Mouse (Mus musculus) small intestine, adult 2 months (tissue): Measurements from ENCODE around the gene Ldhc. TPM values are rescaled to one million over a fixed set of nuclear protein-coding genes. Genes with fewer than 3 reads are reported as not detected.

Experiments used
- H3K27ac ChIP-seq: fragments of 200-500 bp; 2 replicates; pipeline ENCODE4 v1.5.1; 2012; ENCODE audit warnings: low read depth, low read length, control low read depth, inconsistent platforms; ENCODE audit not compliant: insufficient read depth
- H3K27me3 ChIP-seq: fragments of 200-500 bp; 2 replicates; pipeline ENCODE4 v1.6.1; 2012; ENCODE audit warnings: mild to moderate bottlenecking, moderate library complexity, low read length, inconsistent platforms; ENCODE audit not compliant: control insufficient read depth, insufficient read depth
- H3K36me3 ChIP-seq: fragments of 200-500 bp; 2 replicates; pipeline ENCODE4 v1.6.1; 2012; ENCODE audit warnings: mild to moderate bottlenecking, low read length, control low read depth, inconsistent platforms; ENCODE audit not compliant: control insufficient read depth, insufficient read depth
- H3K4me1 ChIP-seq: fragments of 200-500 bp; 2 replicates; pipeline ENCODE4 v1.6.1; 2012; ENCODE audit warnings: low read length, inconsistent platforms, mixed read lengths; ENCODE audit not compliant: control insufficient read depth, insufficient read depth, insufficient read length
- H3K4me3 ChIP-seq: fragments of 200-500 bp; 2 replicates; pipeline ENCODE4 v1.5.1; 2012; ENCODE audit warnings: low read depth, mild to moderate bottlenecking, control low read depth, inconsistent platforms, low read length, moderate library complexity
- CTCF ChIP-seq: fragments of 200-500 bp; IDR thresholded peaks from 2 replicates; pipeline ENCODE4 v1.5.1; 2012; ENCODE audit warnings: low read depth, mild to moderate bottlenecking, control low read depth, inconsistent platforms, low read length, moderate library complexity, mixed read lengths; ENCODE audit not compliant: insufficient replicate concordance, insufficient read length; ENCODE audit errors: extremely low read depth
- POLR2A ChIP-seq: fragments of 200-500 bp; IDR thresholded peaks from 2 replicates; pipeline ENCODE4 v1.6.1; 2012; ENCODE audit warnings: low read depth, mild to moderate bottlenecking, control low read depth, inconsistent platforms, low read length, moderate library complexity
- WGBS: fragments of 180-500 bp; shearing (Covaris S2); methylation state at CpG from one replicate; pipeline ENCODE4 v1.1.7; 2018; 5-methylcytosine and 5-hydroxymethylcytosine counted together
- polyA plus RNA-seq: library from polyadenylated mRNA; depleted of rRNA; stranded (reverse); fragments of >200 nt; gene quantifications from 2 replicates; pipeline ENCODE4 v1.2.3, GENCODE M21; 2012

The Ldhc gene
- polyA plus RNA-seq, 1 experiment: not detected

- H3K4me1 ChIP-seq: 0 out of 2 replicates have a peak, but pooled peaks cover 4% of the 10 kb centered on the region
- no peak overlapping the region for H3K27ac ChIP-seq
- H3K4me3 ChIP-seq: no peak overlapping the region
- H3K27me3 ChIP-seq: no peaks in the 10 kb centered on the region
- peaks cover 76% of the 10 kb centered on the region for H3K36me3 ChIP-seq
- TF ChIP-seq CTCF (no peak), POLR2A (no peak)
- WGBS: 80% methylated on average over 1 of the region's 1 CpGs
These were observed 8.3 kb upstream of the Ldhc start for GRCm38 (mm10) chr7:46852666-46853065.

DNA sequence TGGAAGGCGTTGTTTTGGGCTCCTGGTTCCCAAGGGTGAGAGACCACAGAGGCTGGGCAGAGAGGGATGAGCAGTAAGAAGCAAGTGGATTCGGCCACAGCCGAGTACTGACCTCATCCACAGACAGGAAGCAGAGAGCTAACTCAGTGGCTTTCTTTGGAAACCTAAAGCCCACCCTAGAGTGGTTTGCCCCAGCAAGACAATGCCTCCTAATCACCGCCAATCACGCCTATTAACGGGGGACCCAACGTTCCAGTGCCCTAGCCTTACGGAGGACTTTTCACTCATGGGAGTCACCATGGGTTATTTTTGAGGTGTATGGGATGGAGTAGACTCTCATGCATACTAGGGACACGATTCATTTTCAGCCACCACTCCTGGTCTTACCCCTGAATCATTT, 7.6 kb upstream of the Ldhc start:
- H3K4me3 ChIP-seq: no peak overlapping the region
- H3K4me1 ChIP-seq: 0 out of 2 replicates have a peak, but pooled peaks cover 4% of the 10 kb centered on the region
- peaks cover 72% of the 10 kb centered on the region for H3K36me3 ChIP-seq
- no peak for TF ChIP-seq POLR2A
- no peak for TF ChIP-seq CTCF
- no peaks in the 10 kb centered on the region for H3K27me3 ChIP-seq
- 91% methylated on average over 9 of the region's 9 CpGs for WGBS
- H3K27ac ChIP-seq: no peak overlapping the region

GRCm38 (mm10) chr7:46855866-46856560, 5.0 kb upstream of the Ldhc start:
- H3K27me3 ChIP-seq: no peaks in the 10 kb centered on the region
- H3K4me3 ChIP-seq: no peak overlapping the region
- no peaks in the 10 kb centered on the region for H3K4me1 ChIP-seq
- WGBS: 74% methylated on average over 7 of the region's 7 CpGs
- H3K36me3 ChIP-seq: peaks cover 50% of the 10 kb centered on the region
- no peak overlapping the region for H3K27ac ChIP-seq
- TF ChIP-seq POLR2A: no peak
- TF ChIP-seq CTCF: no peak

DNA sequence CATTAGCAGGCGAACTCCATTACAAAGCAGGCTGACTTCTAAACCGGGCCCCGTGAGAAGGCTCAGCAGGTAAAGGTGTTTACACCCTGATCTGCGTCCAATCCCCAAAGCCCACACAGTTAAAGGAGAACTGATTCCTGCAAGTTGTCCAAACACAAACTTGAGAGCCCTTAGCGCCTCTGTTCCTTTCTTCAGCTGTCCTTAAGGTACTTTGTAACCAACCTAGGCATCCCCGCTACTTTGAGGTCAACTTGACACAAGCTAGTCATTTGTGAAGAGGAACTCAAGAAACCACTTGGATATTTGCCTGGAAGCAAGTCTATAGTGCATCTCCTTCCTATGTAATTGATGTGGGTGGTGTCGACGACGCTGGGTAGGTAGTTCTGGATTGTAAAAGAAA, 3.6 kb upstream of the Ldhc start:
- Histone ChIP-seq H3K27me3 (no peaks in the 10 kb centered on the region), H3K4me3 (no peak overlapping the region), H3K36me3 (peaks cover 37% of the 10 kb centered on the region), H3K4me1 (no peaks in the 10 kb centered on the region), H3K27ac (no peak overlapping the region)
- 65% methylated on average over 9 of the region's 9 CpGs for WGBS
- TF ChIP-seq POLR2A: no peak
- TF ChIP-seq CTCF: no peak

- H3K27ac ChIP-seq: no peak overlapping the region
- H3K4me3 ChIP-seq: no peak overlapping the region
- TF ChIP-seq POLR2A: no peak
- TF ChIP-seq CTCF: no peak
- H3K36me3 ChIP-seq: peaks cover 21% of the 10 kb centered on the region
- H3K27me3 ChIP-seq: no peaks in the 10 kb centered on the region
- no peaks in the 10 kb centered on the region for H3K4me1 ChIP-seq
- 63% methylated on average over 6 of the region's 6 CpGs for WGBS
These were observed 2.0 kb upstream of the Ldhc start for GRCm38 (mm10) chr7:46859031-46859430.

- no peaks in the 10 kb centered on the region for H3K27me3 ChIP-seq
- H3K4me3 ChIP-seq: no peak overlapping the region
- WGBS: 64% methylated on average over 4 of the region's 4 CpGs
- TF ChIP-seq POLR2A (no peak), CTCF (no peak)
- H3K36me3 ChIP-seq: no peaks in the 10 kb centered on the region
- no peak overlapping the region for H3K27ac ChIP-seq
- peaks cover 7% of the 10 kb centered on the region; the same call in 1 of the 2 replicates for H3K4me1 ChIP-seq
These were observed 11.0 kb downstream of the Ldhc start for GRCm38 (mm10) chr7:46871988-46872387.

DNA sequence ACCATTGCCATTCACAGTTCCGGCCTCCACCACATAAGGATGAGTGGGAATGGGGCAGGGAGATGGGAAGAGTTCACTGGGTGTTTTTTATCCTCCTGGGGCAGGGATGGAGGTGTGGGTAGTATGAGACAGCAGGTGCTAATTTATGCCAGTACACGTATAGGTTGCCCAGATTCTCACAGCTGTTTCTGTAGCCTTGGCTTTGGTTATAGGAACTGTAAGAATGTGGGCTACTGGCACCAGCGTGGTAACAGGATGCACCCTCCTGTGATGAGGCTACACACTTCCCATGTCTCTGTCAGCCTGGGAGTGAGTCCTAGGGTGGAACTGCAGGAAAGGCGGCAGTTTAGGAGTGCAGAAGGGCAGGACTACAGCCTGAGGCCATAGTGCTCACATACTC, 15.8 kb downstream of the Ldhc start:
- peaks cover 7% of the 10 kb centered on the region; the same call in 1 of the 2 replicates for H3K4me1 ChIP-seq
- TF ChIP-seq POLR2A (no peak), CTCF (no peak)
- WGBS: 67% methylated on average over 4 of the region's 4 CpGs
- H3K27ac ChIP-seq: no peak overlapping the region
- no peaks in the 10 kb centered on the region for H3K27me3 ChIP-seq
- no peak overlapping the region for H3K4me3 ChIP-seq
- H3K36me3 ChIP-seq: no peaks in the 10 kb centered on the region
